Mouse (Mus musculus): ENCODE measurements around the gene Dis3l2.

DNA sequence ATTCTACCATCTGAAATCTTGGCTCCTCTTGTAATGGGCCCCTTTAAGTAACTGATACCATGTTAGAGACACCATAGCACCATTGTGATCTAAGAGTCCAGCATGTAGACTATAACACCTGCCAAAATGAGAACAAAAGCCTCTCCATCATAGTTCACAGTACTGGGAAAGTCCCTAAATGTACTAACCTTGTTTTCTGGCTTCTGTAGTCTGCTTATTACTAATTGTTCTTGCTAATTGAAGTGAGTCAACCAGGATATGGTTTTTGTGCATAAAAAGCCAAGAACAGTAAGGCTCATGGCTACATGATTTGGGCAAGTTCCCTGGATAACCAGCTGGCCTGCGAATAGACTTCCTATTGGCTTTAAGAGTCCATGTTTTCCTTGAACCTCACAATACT lies 183.5 kb downstream of the Dis3l2 start:
- no peak for TF ChIP-seq CTCF (IDR thresholded peaks at IDR 0.05)
- no peak for TF ChIP-seq EP300 (IDR thresholded peaks at IDR 0.05)

Data from lung, postnatal 0 days (tissue).